Mouse (Mus musculus) ES-Bruce4 (cell line): ENCODE data around the gene Kcp.

Experiments
- CTCF ChIP-seq: IDR thresholded peaks from one replicate; pipeline ENCODE4 v1.8.1; 2011; ENCODE audit warnings: low read depth, low read length
- EP300 ChIP-seq: IDR thresholded peaks from 2 replicates; pipeline ENCODE4 v1.6.1; 2011; ENCODE audit warnings: low read depth, low read length; ENCODE audit not compliant: insufficient read depth
- POLR2A ChIP-seq: IDR thresholded peaks from one replicate; pipeline ENCODE4 v1.8.1; 2011; ENCODE audit warnings: low read length; ENCODE audit not compliant: insufficient read depth

- no peak for TF ChIP-seq CTCF
- no peak for TF ChIP-seq POLR2A
- no peak for TF ChIP-seq EP300
Measured at GRCm38 (mm10) chr6:29528561-29529443, 21.1 kb upstream of the Kcp start.
